Mouse (Mus musculus) cortical plate, adult 2 months (tissue): ENCODE results near the gene Fgfbp3.

Experiments used
- CTCF ChIP-seq: fragments of 200-500 bp; IDR thresholded peaks from 2 replicates; pipeline ENCODE4 v1.5.1; 2011; ENCODE audit warnings: mild to moderate bottlenecking, control low read depth, low read length; ENCODE audit not compliant: insufficient read depth; ENCODE audit errors: extremely low read depth
- POLR2A ChIP-seq: fragments of 200-500 bp; IDR thresholded peaks from 2 replicates; pipeline ENCODE4 v1.6.1; 2011; ENCODE audit warnings: mild to moderate bottlenecking, low read length, control low read depth; ENCODE audit not compliant: insufficient read depth; ENCODE audit errors: extremely low read depth

- TF ChIP-seq POLR2A (no peak), CTCF (no peak)
Measured at GRCm38 (mm10) chr19:36929816-36930215, 10.4 kb upstream of the Fgfbp3 start.
